Mouse (Mus musculus) heart, adult 8-10 months (tissue): Measurements from ENCODE around the gene Hoxa6. TPM values are rescaled to one million over a fixed set of nuclear protein-coding genes. Genes with fewer than 3 reads are reported as not detected.
A peak's percentile ranks its signal among the peaks of the same experiment; 100 is the strongest.

Experiments
- DNase-seq: peaks from one replicate; pipeline ENCODE4 v3.0.0; 2022; ENCODE audit warnings: low spot score
- total RNA-seq, 4 experiments: library from RNA; stranded (reverse); gene quantifications; 2 replicates each; pipeline ENCODE4 v1.2.4; 2022

Gene Hoxa6
- not detected for total RNA-seq

DNA sequence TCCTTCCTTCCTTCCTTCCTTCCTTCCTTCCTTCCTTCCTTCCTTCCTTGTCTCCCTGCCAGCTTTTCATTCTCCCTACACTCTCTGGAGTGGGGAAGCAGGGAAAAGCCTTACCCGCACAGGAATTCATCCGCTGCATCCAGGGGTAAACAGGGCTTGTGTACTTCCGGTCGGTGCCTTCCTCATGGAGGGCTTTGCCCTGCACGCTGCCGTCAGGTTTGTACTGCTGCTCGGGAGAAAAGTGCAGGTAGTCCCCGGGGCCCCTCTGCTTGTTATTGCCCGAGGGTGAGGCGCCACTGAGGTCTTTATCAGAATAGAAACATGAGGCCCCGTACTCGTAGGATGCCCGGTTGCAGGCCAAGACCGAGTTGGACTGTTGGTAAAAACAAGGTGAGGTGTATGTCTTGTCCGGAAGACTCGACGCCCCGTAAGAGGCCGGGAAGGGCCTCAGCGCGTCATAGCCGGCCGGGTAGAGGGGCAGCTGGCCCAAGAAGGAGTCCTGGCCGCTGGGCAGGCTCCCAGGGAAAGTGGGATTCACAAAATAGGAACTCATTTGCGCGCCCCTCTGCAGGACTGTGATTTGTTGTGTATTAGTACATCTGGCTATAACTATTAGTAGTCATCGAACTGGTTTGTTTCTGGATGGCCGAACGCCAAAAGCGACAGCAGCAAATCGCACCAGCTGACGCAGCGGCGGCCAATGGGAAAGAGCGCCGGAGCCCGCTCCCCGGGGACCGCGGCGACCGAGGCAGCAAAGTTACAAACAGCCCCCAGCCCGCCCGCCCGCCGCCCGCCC is at the start of gene Hoxa6:
Gene Hoxa6, minus strand, starts transcription at position 651 of the 796 bp plus-strand sequence.
- DNase-seq = no peak

DNA sequence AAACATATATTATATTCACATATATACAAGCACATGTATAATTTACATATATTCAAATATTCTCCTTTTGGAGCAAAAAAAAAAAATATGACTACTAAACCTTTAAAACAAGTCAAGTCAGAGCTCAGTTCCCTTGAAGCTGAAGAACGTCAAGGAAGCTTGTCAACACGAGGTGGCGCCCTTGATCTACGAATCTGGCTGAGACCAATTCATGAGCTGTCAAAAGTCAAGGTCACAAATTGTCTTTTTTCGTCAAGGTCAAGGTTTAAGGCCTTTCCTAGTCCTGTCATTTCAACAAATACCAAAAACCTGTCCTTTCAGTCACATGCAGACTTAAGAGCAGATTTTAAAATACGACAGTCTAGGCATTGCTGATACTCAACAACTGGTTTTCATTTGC is 48.4 kb upstream of the Hoxa6 start:
- peak; percentile 85 for DNase-seq

DNA sequence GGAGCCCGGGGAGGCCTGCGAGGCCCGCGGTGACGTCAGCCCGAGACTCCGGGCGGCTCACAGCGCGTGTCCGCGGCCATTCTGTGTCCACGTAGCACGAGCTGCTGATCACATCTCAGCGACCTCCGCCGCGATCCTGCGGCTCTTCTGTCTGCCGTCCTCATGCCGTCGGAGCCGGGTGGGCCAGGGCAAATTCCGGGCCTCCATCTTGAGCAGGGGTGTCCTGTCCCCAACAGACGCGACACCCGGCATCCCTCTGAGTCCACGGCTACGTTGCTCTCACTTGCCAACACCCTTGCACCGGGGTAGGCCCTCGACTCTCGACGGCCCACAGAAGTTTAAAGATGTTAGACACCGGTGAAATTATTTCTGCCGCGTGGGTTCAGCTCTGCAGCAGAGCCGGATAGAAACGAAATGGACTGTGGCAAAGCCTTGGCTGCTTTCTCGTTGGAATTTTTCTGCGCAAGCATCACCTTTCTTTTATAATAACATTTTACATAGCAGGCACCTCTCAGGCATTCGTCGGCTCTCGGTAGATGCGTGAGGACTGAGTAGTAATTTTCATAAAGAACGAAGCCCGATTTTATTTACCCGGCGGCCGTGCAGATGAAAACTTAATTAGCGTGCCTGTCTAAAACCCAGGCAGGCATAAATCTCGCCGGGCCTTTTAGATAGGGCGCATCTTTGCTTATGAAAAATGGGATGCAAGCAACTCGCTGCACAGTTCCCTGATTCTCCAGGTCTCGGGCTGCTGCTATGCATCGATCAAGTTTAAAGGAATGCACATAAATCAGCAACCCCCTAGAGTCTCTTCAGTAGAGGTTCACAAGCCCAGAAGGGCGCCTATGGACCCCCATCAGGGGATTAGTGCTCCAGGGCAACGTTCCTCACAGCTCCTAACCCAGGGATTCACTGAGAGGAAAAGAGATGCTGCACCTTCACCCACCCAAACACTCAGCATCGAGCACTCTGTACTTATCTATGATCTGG is 45.3 kb upstream of the Hoxa6 start:
- DNase-seq = no peak

GRCm38 (mm10) chr6:52252775-52253376 is 44.4 kb upstream of the Hoxa6 start:
- no peak for DNase-seq

- DNase-seq = no peak
Measured at GRCm38 (mm10) chr6:52252016-52252774, 43.7 kb upstream of the Hoxa6 start.

DNA sequence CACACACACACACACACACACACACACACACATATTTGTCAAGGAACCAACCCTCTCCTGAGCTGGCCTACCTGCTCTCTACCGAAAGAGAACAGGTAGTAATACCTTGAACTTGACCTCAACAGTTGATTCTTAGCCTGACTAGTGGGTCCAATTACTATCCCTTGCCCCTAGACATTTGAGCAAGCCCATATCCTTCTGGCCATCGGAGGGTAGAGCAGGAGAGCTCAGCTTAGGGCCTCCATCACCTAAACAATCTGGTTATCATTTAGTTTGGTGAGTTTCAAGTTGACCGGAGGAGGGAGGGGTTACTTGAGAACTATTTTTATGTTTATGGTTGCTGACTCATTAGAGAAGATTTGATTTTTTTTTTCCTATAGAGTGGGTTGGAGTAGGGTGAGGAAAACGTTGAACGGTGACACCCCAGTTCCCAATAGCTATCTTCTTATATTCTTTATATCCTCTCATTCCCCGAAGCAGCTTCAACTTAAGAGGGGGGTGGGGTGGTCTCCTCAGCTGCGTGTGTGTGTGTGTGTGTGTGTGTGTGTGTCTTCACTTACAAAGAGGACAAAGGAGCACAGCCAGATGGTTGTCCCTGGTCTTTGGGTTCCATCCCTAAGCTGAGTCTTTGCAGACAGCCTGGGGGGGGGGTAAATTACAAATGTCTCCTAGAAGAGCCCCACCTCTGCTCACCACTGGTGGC is 42.8 kb upstream of the Hoxa6 start:
- no peak for DNase-seq

GRCm38 (mm10) chr6:52249826-52250225 is 41.3 kb upstream of the Hoxa6 start:
- no peak for DNase-seq

- no peak for DNase-seq
Measured at GRCm38 (mm10) chr6:52249415-52249738, 40.9 kb upstream of the Hoxa6 start.

DNA sequence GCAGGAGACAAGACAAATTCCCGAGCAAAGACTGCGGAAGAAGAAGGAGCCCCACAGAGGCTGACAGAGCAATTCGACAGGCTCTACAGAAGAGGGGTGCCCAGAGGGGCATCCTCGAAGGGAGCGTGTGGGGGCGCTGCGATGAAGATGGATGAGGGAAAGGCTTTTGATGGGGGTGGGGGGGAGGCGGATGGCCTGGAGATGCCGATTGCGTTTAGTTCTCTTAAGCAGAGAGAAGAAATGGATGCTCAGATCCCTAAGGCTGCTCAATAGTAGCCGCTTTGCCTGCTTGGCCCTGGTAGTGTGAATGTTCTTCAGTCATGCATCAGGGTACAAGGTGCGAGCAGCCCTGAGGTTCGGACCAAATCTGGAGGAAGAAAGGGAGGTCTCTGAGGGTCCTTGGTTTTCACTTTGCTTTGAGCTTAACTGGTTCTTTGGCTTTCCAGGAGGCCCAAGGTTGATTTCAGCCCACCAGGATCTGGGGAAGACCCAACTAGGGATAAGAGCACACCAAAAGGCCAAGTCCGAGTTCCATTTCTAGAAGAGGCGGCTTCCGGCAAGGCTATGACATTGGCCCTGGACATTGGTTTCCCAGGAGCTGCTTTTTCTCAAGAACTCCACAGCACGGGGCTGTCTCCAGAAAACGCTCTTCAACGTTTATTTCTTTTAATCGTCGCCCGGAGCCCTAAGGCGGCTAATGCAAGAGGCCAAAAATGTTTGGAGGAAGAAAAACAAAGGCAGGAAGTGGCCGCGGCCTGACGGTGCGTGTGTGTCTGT is 40.3 kb upstream of the Hoxa6 start:
- DNase-seq = no peak

DNA sequence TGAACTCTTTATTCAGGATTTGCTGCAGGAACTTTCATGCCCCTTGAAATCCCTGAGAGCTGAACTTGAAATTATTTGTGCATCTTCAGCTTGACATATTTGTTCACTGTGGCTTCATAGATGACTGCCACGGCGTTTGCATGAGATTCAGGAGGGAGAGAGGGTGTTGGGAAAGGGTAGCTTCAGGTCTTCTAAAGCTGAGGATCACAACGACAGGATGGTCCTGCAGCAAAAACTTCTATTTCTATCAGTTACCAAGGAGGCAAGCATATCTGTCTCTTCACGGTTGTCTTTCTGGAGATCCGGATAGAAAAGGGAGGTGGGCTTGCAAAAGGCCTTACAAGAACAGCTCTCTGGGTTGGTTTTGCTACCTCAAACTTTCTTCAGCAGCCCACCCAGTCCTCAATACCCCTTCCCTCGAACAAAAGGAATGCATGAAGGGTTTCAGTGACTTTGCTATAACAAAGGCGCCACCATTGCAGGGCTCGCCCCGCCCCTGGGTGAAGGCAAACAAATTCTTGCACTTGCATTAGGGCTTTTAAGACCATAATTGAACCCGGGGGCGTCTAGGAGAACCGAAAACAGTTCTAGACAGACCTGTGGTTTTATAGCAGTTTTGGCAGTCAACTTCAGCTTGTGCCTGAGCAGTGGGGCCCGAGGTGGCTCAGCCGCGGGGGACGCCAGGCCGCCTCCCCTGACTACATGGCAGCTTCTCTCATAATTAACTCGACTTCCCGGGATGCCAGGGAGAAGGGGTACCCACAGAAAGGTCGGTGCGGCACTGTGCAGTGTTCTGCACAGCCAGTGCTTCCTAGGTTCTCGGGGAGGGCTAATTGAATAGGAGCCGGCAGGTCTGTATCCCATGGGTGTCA is 39.5 kb upstream of the Hoxa6 start:
- DNase-seq = no peak

GRCm38 (mm10) chr6:52246916-52247315 is 38.4 kb upstream of the Hoxa6 start:
- DNase-seq = no peak

DNA sequence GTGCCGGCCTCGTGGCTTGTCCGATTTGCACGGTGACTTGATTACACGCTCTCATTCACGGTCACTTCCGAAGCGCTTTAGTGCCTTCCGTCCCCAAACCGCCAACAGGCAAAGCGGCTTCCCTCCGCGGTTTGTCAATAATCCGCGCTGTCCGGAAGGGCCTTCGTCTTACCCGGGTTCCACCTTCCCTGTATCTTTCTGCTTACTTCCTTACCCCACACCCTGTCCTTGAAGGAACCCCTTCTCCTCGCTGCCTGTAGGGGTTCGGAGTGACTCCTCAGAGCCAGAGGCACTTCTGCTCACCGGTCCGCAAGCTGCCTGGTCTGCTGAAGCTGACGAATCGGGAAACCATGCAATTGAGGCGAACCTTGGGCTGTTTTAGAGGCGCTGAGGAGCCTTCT is 37.9 kb upstream of the Hoxa6 start:
- DNase-seq = no peak

GRCm38 (mm10) chr6:52245757-52246142 is 37.2 kb upstream of the Hoxa6 start, which contains the start of gene Hoxa11:
Gene Hoxa11 (minus strand): TSS chr6:52245810.
- no peak for DNase-seq

- no peak for DNase-seq
Measured at GRCm38 (mm10) chr6:52245040-52245756, 36.7 kb upstream of the Hoxa6 start.

DNA sequence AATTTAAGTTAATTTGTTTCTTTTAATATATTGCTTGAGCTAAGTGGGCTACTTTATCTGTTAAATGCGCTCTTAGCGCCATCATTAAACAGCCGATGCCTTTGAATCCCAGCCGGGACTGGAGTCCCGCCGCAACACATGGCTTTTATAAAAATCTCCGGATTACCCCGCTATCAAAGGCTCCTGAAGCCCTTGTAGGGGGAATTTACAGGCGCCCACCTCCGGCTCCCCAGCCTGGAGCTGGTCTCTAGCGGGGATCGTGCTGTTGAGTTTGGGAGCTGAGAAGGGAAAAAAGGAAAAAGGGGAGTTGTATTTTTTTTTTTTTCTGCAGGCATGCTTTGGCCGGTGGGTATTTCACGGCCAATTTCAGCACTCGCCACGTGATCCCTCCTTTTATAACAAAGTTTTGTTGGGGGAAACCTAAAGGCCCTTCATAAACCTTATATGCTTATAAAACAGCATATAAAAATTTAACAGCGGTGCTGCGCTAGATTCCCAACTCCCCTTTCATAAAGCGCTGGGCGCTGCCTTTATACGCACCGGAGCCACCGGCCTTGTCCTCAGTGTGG is 36.0 kb upstream of the Hoxa6 start:
- no peak for DNase-seq

DNA sequence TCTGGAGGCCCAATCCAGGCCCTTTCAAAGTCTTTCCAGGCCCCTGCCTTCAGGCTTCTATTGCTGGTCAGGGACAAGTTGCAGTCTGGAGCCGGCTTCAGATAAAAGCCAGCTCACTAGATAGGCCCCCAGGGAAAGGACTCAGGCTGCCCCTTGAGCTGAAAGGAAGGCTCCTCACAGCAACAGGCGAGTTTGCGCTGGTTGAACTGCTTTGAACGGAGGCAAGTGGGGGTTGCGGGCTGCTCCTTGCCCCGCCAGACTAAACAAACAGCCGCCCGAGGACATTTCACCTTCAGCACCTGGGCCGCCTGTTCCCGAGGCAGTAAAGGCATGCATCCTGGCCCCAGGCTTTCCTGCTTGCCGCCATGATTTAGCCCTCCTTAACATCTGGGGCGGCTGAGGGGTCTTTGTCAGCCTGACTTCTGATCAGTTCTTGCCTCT is 35.2 kb upstream of the Hoxa6 start:
- DNase-seq = no peak

GRCm38 (mm10) chr6:52242801-52243332 is 34.3 kb upstream of the Hoxa6 start:
- no peak for DNase-seq
